Mouse (Mus musculus) cortical plate, adult 2 months (tissue): Measurements from ENCODE around the gene Suclg1.

Source experiments
- CTCF ChIP-seq: fragments of 200-500 bp; IDR thresholded peaks from 2 replicates; pipeline ENCODE4 v1.5.1; 2011; ENCODE audit warnings: mild to moderate bottlenecking, control low read depth, low read length; ENCODE audit not compliant: insufficient read depth; ENCODE audit errors: extremely low read depth
- POLR2A ChIP-seq: fragments of 200-500 bp; IDR thresholded peaks from 2 replicates; pipeline ENCODE4 v1.6.1; 2011; ENCODE audit warnings: mild to moderate bottlenecking, low read length, control low read depth; ENCODE audit not compliant: insufficient read depth; ENCODE audit errors: extremely low read depth

- TF ChIP-seq CTCF (no peak), POLR2A (no peak)
Observed at GRCm38 (mm10) chr6:73211036-73211435, 37.1 kb upstream of the Suclg1 start.
